Mouse (Mus musculus) lung, postnatal 0 days (tissue): ENCODE results near the gene Herpud1. TPM values are rescaled to one million over a fixed set of nuclear protein-coding genes. Genes with fewer than 3 reads are reported as not detected.
A peak's percentile ranks its signal among the peaks of the same experiment; 100 is the strongest.

Experiments
- ATAC-seq: fragments of 200-750 bp; cut with Nextera tagmentation; 2 replicates; pipeline ENCODE4 v1.8.0; 2017; ENCODE audit warnings: moderate library complexity
- DNase-seq: peaks from one replicate; pipeline ENCODE4 v3.0.0-alpha.2; 2016; ENCODE audit warnings: low spot score
- H3K27ac ChIP-seq: fragments of 300-500 bp; sonication (generic); 2 replicates; pipeline ENCODE4 v1.5.1; 2014; ENCODE audit warnings: antibody characterized with exemption, mild to moderate bottlenecking, low read length, mixed read lengths
- H3K27me3 ChIP-seq: fragments of 300-500 bp; sonication (generic); replicated peaks from 2 replicates; pipeline ENCODE4 v1.6.1; 2014; ENCODE audit warnings: low read length, mixed read lengths; ENCODE audit not compliant: insufficient read depth
- H3K36me3 ChIP-seq: fragments of 300-500 bp; sonication (generic); 2 replicates; pipeline ENCODE4 v1.6.1; 2014; ENCODE audit warnings: low read length, mixed read lengths; ENCODE audit not compliant: insufficient read depth
- H3K4me1 ChIP-seq: fragments of 300-500 bp; sonication (generic); 2 replicates; pipeline ENCODE4 v1.6.1; 2014; ENCODE audit warnings: antibody characterized with exemption, low read depth, low read length, mixed read lengths; ENCODE audit not compliant: insufficient read depth
- H3K4me2 ChIP-seq: fragments of 300-500 bp; sonication (generic); replicated peaks from 2 replicates; pipeline ENCODE4 v1.6.1; 2014; ENCODE audit warnings: low read depth, mild to moderate bottlenecking, low read length, moderate library complexity, mixed read lengths
- H3K4me3 ChIP-seq: fragments of 300-500 bp; sonication (generic); 2 replicates; pipeline ENCODE4 v1.5.1; 2014; ENCODE audit warnings: low read depth, low read length
- H3K9ac ChIP-seq: fragments of 300-500 bp; sonication (generic); replicated peaks from 2 replicates; pipeline ENCODE4 v1.6.1; 2014; ENCODE audit warnings: low read depth, mild to moderate bottlenecking
- H3K9me3 ChIP-seq: fragments of 300-500 bp; sonication (generic); 2 replicates; pipeline ENCODE4 v1.6.1; 2016; ENCODE audit warnings: low read length, mixed read lengths
- CTCF ChIP-seq: IDR thresholded peaks from 2 replicates; pipeline ENCODE4 v1.5.1; 2016; ENCODE audit warnings: antibody characterized with exemption, mild to moderate bottlenecking
- EP300 ChIP-seq: IDR thresholded peaks from 2 replicates; pipeline ENCODE4 v1.6.1; 2016; ENCODE audit warnings: antibody characterized with exemption, mild to moderate bottlenecking, control low read depth
- WGBS: fragments of 180-500 bp; shearing (Covaris S2); extraction: QIAGEN DNeasy Blood & Tissue Kit; methylation state at CpG from one replicate; pipeline ENCODE4 v1.1.7; 2014; 5-methylcytosine and 5-hydroxymethylcytosine counted together
- polyA plus RNA-seq: library from polyadenylated mRNA; unstranded; fragments of >200 nt; fragmentation: Nextera tagmentation; extraction: Ambion mirVana; gene quantifications from 2 replicates; pipeline ENCODE4 v1.2.1, GENCODE M21; 2015

The Herpud1 gene
- polyA plus RNA-seq, 1 experiment from 2014 or later = 217 TPM

- no peak for DNase-seq
Observed at GRCm38 (mm10) chr8:94345657-94346056, 40.6 kb upstream of the Herpud1 start.

GRCm38 (mm10) chr8:94346264-94346663, 40.0 kb upstream of the Herpud1 start:
- Histone ChIP-seq H3K27ac (no peak overlapping the region), H3K9ac (no peak overlapping the region), H3K4me1 (no peaks in the 10 kb centered on the region), H3K4me3 (no peak overlapping the region), H3K9me3 (no peaks in the 10 kb centered on the region), H3K36me3 (no peaks in the 10 kb centered on the region), H3K27me3 (no peaks in the 10 kb centered on the region), H3K4me2 (no peak overlapping the region)
- no peak for DNase-seq
- TF ChIP-seq EP300 = no peak
- no peak for TF ChIP-seq CTCF
- 89% methylated on average over 13 of the region's 13 CpGs for WGBS
- no peak for ATAC-seq

More at GRCm38 (mm10) chr8:94345657-94346056, 40.6 kb upstream of the Herpud1 start:
- no peak overlapping the region for H3K9ac ChIP-seq
- no peak for ATAC-seq
- H3K9me3 ChIP-seq = no peaks in the 10 kb centered on the region
- WGBS = 78% methylated on average over 4 of the region's 4 CpGs
- TF ChIP-seq CTCF (no peak), EP300 (no peak)
- H3K4me3 ChIP-seq = no peak overlapping the region
- no peaks in the 10 kb centered on the region for H3K27me3 ChIP-seq
- no peaks in the 10 kb centered on the region for H3K4me1 ChIP-seq
- no peak overlapping the region for H3K4me2 ChIP-seq
- H3K27ac ChIP-seq = no peak overlapping the region
- H3K36me3 ChIP-seq = no peaks in the 10 kb centered on the region

GRCm38 (mm10) chr8:94348425-94348824, 37.8 kb upstream of the Herpud1 start:
- peak; percentile 55 for ATAC-seq

GRCm38 (mm10) chr8:94354069-94354531, 32.1 kb upstream of the Herpud1 start:
- TF ChIP-seq EP300 (peak; percentile 90), CTCF (no peak)
- Histone ChIP-seq H3K27ac (peak overlapping the region; percentile 95), H3K9me3 (no peaks in the 10 kb centered on the region), H3K9ac (no peak overlapping the region), H3K36me3 (no peaks in the 10 kb centered on the region), H3K4me1 (peaks cover 18% of the 10 kb centered on the region), H3K27me3 (no peaks in the 10 kb centered on the region), H3K4me2 (no peak overlapping the region), H3K4me3 (no peak overlapping the region)
- ATAC-seq = peak; percentile 87
- 43% methylated on average over 7 of the region's 7 CpGs for WGBS
- DNase-seq = peak; percentile 89

More at GRCm38 (mm10) chr8:94348425-94348824, 37.8 kb upstream of the Herpud1 start:
- no peak overlapping the region for H3K27ac ChIP-seq
- no peak overlapping the region for H3K4me2 ChIP-seq
- no peaks in the 10 kb centered on the region for H3K4me1 ChIP-seq
- H3K9ac ChIP-seq = no peak overlapping the region
- no peaks in the 10 kb centered on the region for H3K27me3 ChIP-seq
- no peak overlapping the region for H3K4me3 ChIP-seq
- 36% methylated on average over 9 of the region's 9 CpGs for WGBS
- no peaks in the 10 kb centered on the region for H3K36me3 ChIP-seq
- no peak for TF ChIP-seq CTCF
- TF ChIP-seq EP300 = no peak
- DNase-seq = peak; percentile 58
- no peaks in the 10 kb centered on the region for H3K9me3 ChIP-seq

GRCm38 (mm10) chr8:94354571-94354970, 31.7 kb upstream of the Herpud1 start:
- H3K4me3 ChIP-seq = no peak overlapping the region
- TF ChIP-seq CTCF = no peak
- peak; percentile 98 for TF ChIP-seq EP300
- no peak overlapping the region for H3K4me2 ChIP-seq
- ATAC-seq (peak; percentile 91), DNase-seq (peak; percentile 92)
- no peaks in the 10 kb centered on the region for H3K9me3 ChIP-seq
- no peak overlapping the region for H3K9ac ChIP-seq
- H3K4me1 ChIP-seq = peaks cover 19% of the 10 kb centered on the region
- H3K36me3 ChIP-seq = no peaks in the 10 kb centered on the region
- H3K27ac ChIP-seq = peak overlapping the region; percentile 95
- H3K27me3 ChIP-seq = no peaks in the 10 kb centered on the region
- WGBS = 19% methylated on average over 4 of the region's 4 CpGs

- DNase-seq (no peak), ATAC-seq (no peak)
- no peaks in the 10 kb centered on the region for H3K27me3 ChIP-seq
- no peak for TF ChIP-seq EP300
- no peak for TF ChIP-seq CTCF
- H3K4me1 ChIP-seq = peaks cover 26% of the 10 kb centered on the region
- H3K27ac ChIP-seq = 0 out of 2 replicates have a peak overlapping the region, but pooled peaks have one; percentile 64
- no peak overlapping the region for H3K9ac ChIP-seq
- no peaks in the 10 kb centered on the region for H3K9me3 ChIP-seq
- no peak overlapping the region for H3K4me3 ChIP-seq
- no peak overlapping the region for H3K4me2 ChIP-seq
- no peaks in the 10 kb centered on the region for H3K36me3 ChIP-seq
- WGBS = 47% methylated on average over 6 of the region's 6 CpGs
Observed at GRCm38 (mm10) chr8:94357220-94357619, 29.0 kb upstream of the Herpud1 start.

- peak; percentile 89 for DNase-seq
- Histone ChIP-seq H3K27ac (peak overlapping the region; percentile 64), H3K4me3 (no peak overlapping the region), H3K4me1 (peaks cover 37% of the 10 kb centered on the region), H3K4me2 (no peak overlapping the region), H3K36me3 (no peaks in the 10 kb centered on the region), H3K9ac (no peak overlapping the region), H3K9me3 (no peaks in the 10 kb centered on the region), H3K27me3 (no peaks in the 10 kb centered on the region)
- peak; percentile 93 for TF ChIP-seq EP300
- no peak for TF ChIP-seq CTCF
- 16% methylated on average over 5 of the region's 5 CpGs for whole genome bisulfite sequencing
- ATAC-seq = peak; percentile 36
Observed at GRCm38 (mm10) chr8:94358541-94358940, 27.7 kb upstream of the Herpud1 start.
